Mouse (Mus musculus): ENCODE measurements around the gene Lfng.

GRCm38 (mm10) chr5:140622978-140623670 lies 16.0 kb downstream of the Lfng start:
- no peak for TF ChIP-seq CTCF (IDR thresholded peaks at IDR 0.05; ENCODE audit: low read depth, low read length)
- TF ChIP-seq EP300 (IDR thresholded peaks at IDR 0.05; ENCODE audit: insufficient read depth, low read depth, low read length) = no peak

Data from ES-Bruce4 (cell line).